Mouse (Mus musculus): ENCODE data around the gene Tpbgl.
A peak's percentile ranks its signal among the peaks of the same experiment; 100 is the strongest.

Gene Tpbgl

GRCm38 (mm10) chr7:99641245-99641644 lies 14.3 kb upstream of the Tpbgl start:
- no peak for DNase-seq (ENCODE audit: low spot score)

- no peak for DNase-seq (ENCODE audit: low spot score)
Measured at GRCm38 (mm10) chr7:99633966-99634665, 7.2 kb upstream of the Tpbgl start.

GRCm38 (mm10) chr7:99632286-99632685 lies 5.4 kb upstream of the Tpbgl start:
- no peak for DNase-seq (ENCODE audit: low spot score)

GRCm38 (mm10) chr7:99627366-99627765 lies 463 bp upstream of the Tpbgl start:
- no peak for DNase-seq (ENCODE audit: low spot score)

- DNase-seq (ENCODE audit: low spot score): peak; percentile 71
Measured at GRCm38 (mm10) chr7:99625722-99626375, 1.1 kb downstream of the Tpbgl start.

- DNase-seq (ENCODE audit: low spot score): no peak
Measured at GRCm38 (mm10) chr7:99618860-99619259, 8.0 kb downstream of the Tpbgl start.

GRCm38 (mm10) chr7:99618264-99618663 lies 8.6 kb downstream of the Tpbgl start:
- DNase-seq (ENCODE audit: low spot score): no peak

- no peak for DNase-seq (ENCODE audit: low spot score)
Measured at GRCm38 (mm10) chr7:99607632-99608031, 19.3 kb downstream of the Tpbgl start.

- DNase-seq (ENCODE audit: low spot score): no peak
Measured at GRCm38 (mm10) chr7:99606766-99607165, 20.1 kb downstream of the Tpbgl start.

- DNase-seq (ENCODE audit: low spot score): no peak
Measured at GRCm38 (mm10) chr7:99606303-99606702, 20.6 kb downstream of the Tpbgl start.

GRCm38 (mm10) chr7:99605058-99605457 lies 21.8 kb downstream of the Tpbgl start:
- DNase-seq (ENCODE audit: low spot score): no peak

GRCm38 (mm10) chr7:99603875-99604662 lies 22.8 kb downstream of the Tpbgl start:
- no peak for DNase-seq (ENCODE audit: low spot score)

GRCm38 (mm10) chr7:99598722-99599121 lies 28.2 kb downstream of the Tpbgl start:
- no peak for DNase-seq (ENCODE audit: low spot score)

- DNase-seq (ENCODE audit: low spot score): peak; percentile 81
Measured at GRCm38 (mm10) chr7:99593868-99594803, 32.8 kb downstream of the Tpbgl start.

- DNase-seq (ENCODE audit: low spot score): peak; percentile 32
Measured at GRCm38 (mm10) chr7:99592669-99593068, 34.2 kb downstream of the Tpbgl start.

GRCm38 (mm10) chr7:99590646-99591045 lies 36.3 kb downstream of the Tpbgl start:
- no peak for DNase-seq (ENCODE audit: low spot score)

- DNase-seq (ENCODE audit: low spot score): peak; percentile 66
Measured at GRCm38 (mm10) chr7:99590064-99590463, 36.8 kb downstream of the Tpbgl start.

- no peak for DNase-seq (ENCODE audit: low spot score)
Measured at GRCm38 (mm10) chr7:99585976-99586375, 40.9 kb downstream of the Tpbgl start.

- no peak for DNase-seq (ENCODE audit: low spot score)
Measured at GRCm38 (mm10) chr7:99583625-99584024, 43.3 kb downstream of the Tpbgl start.

- no peak for DNase-seq (ENCODE audit: low spot score)
Measured at GRCm38 (mm10) chr7:99582867-99583266, 44.0 kb downstream of the Tpbgl start.

GRCm38 (mm10) chr7:99582306-99582705 lies 44.6 kb downstream of the Tpbgl start:
- no peak for DNase-seq (ENCODE audit: low spot score)

- no peak for DNase-seq (ENCODE audit: low spot score)
Measured at GRCm38 (mm10) chr7:99580247-99580646, 46.7 kb downstream of the Tpbgl start.
